Mouse (Mus musculus) testis, adult 2 months (tissue): ENCODE data around the gene Cphx1.
"Not testable (repeated sequence)": the region's sequence is repeated elsewhere in the genome, so short reads cannot be mapped to it uniquely, and the experiment has no call there.

Experiments used
- CTCF ChIP-seq: fragments of 200-500 bp; IDR thresholded peaks from 2 replicates; pipeline ENCODE4 v1.5.1; 2012; ENCODE audit warnings: low read depth, mild to moderate bottlenecking, inconsistent platforms, low read length, moderate library complexity; ENCODE audit not compliant: control insufficient read depth, insufficient read depth, insufficient replicate concordance
- POLR2A ChIP-seq: fragments of 200-500 bp; IDR thresholded peaks from 2 replicates; pipeline ENCODE4 v1.6.1; 2012; ENCODE audit warnings: low read depth, mild to moderate bottlenecking, inconsistent platforms, low read length, moderate library complexity; ENCODE audit not compliant: control insufficient read depth

- not testable (repeated sequence) for TF ChIP-seq POLR2A, CTCF
Observed at GRCm38 (mm10) chr14:25938004-25938403, at the start of gene Cphx1.
